Mouse (Mus musculus): ENCODE data around the gene Zfhx3. TPM values are rescaled to one million over a fixed set of nuclear protein-coding genes. Genes with fewer than 3 reads are reported as not detected.
A peak's percentile ranks its signal among the peaks of the same experiment; 100 is the strongest.

The Zfhx3 gene
- total and polyA plus RNA-seq, 3 experiments = 0.11 to 0.30 TPM; not detected in 1

DNA sequence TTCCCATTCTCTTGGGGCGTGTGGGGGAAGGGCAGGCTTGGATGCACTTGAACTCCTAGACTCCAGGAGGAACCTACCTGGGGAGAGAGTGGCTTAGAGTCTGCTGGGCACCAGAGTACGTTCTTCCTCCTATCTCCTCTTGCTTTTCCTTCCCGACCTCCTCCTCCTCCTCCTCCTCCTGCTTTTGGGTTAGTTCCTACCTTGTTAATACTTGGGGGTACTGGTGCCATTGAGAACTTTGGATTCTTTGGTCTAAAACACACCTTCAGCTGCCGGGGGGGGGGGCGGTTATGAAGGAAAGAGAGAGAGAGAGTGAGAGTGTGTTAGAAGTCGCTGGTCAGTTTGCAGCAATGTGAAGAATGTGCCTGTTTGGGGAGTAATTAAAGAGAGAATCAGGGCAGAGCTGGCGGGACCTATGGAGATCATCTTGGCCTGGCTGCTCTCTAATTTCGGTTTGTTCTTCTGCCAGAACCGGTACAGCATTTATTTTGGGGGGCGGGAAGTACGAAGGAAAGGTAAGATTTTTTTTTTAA is 773.0 kb downstream of the Zfhx3 start:
- Histone ChIP-seq H3K36me3 (replicated peaks) (no peaks in the 10 kb centered on the region), H3K4me1 (ENCODE audit: insufficient read depth, low read depth, low read length) (no peaks in the 10 kb centered on the region), H3K4me3 (ENCODE audit: low read depth, low read length) (peak overlapping the region; percentile 20; the same call in 1 of the 2 replicates), H3K27me3 (ENCODE audit: insufficient read depth, low read length) (no peaks in the 10 kb centered on the region), H3K9me3 (replicated peaks) (peaks cover 68% of the 10 kb centered on the region)
- TF ChIP-seq GATA2 (IDR thresholded peaks at IDR 0.05; ENCODE audit: borderline replicate concordance, low read depth, low read length) (no peak), POLR2AphosphoS5 (IDR thresholded peaks at IDR 0.05; ENCODE audit: insufficient replicate concordance, low read depth, low read length) (no peak), CTCF (IDR thresholded peaks at IDR 0.05; ENCODE audit: low read depth, low read length) (no peak), GATA1 (IDR thresholded peaks at IDR 0.05; ENCODE audit: borderline replicate concordance, low read length) (no peak), TAL1 (conservative IDR thresholded peaks at IDR 0.05; ENCODE audit: low read depth, low read length) (no peak)
- DNase-seq (ENCODE audit: low spot score) (no peak), ATAC-seq (ENCODE audit: extremely low read depth, insufficient number of reproducible peaks, low FRiP score, poor library complexity, severe bottlenecking) (no peak)

DNA sequence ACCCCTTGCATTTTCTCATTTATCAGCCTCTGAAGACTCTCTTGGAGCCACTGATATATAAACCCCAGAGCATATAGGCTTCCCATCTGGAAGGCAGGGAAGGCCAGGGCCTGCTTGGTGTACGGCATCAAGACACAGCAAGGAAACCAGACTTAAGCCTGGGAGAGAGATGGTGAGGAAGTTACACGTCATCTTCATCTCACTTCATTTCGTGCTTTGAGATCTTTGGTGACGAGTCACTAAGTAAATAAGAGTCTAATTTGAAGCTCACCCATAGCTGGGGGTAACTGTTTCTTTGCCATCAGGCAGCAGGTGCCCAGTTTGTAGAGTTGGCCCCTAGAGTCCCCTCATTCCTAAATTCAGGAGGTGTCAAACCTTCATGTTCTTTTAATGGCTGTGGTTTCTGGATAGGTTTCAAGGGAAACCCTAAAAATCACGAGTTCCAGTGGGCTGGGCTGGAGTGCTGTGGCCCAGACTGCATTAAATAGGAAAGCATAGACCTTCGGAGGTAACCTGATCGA is 773.9 kb downstream of the Zfhx3 start:
- H3K4me1 ChIP-seq (ENCODE audit: insufficient read depth, low read depth, low read length) = no peaks in the 10 kb centered on the region
- no peak overlapping the region for H3K4me3 ChIP-seq (ENCODE audit: low read depth, low read length)
- DNase-seq (ENCODE audit: low spot score) (no peak), ATAC-seq (ENCODE audit: extremely low read depth, insufficient number of reproducible peaks, low FRiP score, poor library complexity, severe bottlenecking) (no peak)
- peaks cover 72% of the 10 kb centered on the region for H3K9me3 ChIP-seq (replicated peaks)
- H3K36me3 ChIP-seq (replicated peaks) = no peaks in the 10 kb centered on the region
- TF ChIP-seq GATA1 (IDR thresholded peaks at IDR 0.05; ENCODE audit: borderline replicate concordance, low read length) = no peak
- TF ChIP-seq TAL1 (conservative IDR thresholded peaks at IDR 0.05; ENCODE audit: low read depth, low read length) = no peak
- no peak for TF ChIP-seq GATA2 (IDR thresholded peaks at IDR 0.05; ENCODE audit: borderline replicate concordance, low read depth, low read length)
- no peak for TF ChIP-seq CTCF (IDR thresholded peaks at IDR 0.05; ENCODE audit: low read depth, low read length)
- no peak for TF ChIP-seq POLR2AphosphoS5 (IDR thresholded peaks at IDR 0.05; ENCODE audit: insufficient replicate concordance, low read depth, low read length)
- H3K27me3 ChIP-seq (ENCODE audit: insufficient read depth, low read length) = no peaks in the 10 kb centered on the region

DNA sequence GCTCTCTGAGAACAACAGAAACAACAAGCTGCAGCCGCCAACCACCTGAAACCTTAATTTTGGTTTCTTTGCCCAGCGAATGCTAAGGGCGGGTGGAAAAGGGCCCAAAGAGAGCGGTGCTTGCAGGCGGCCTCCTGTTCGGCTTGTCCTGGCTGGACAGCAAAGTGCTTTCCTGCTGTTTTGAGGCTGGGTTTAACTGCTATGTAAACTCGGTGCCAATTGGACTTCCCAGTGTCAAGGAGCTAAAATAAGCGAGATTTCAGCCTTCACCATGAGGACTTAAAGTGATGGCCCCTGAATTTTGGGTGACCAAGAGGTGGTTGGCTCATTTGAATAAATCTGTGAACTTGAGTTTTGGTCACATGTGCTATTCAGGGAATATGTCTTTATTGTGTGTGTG is 775.1 kb downstream of the Zfhx3 start:
- no peak for DNase-seq (ENCODE audit: low spot score)
- no peak overlapping the region for H3K4me3 ChIP-seq (ENCODE audit: low read depth, low read length)
- H3K4me1 ChIP-seq (ENCODE audit: insufficient read depth, low read depth, low read length) = no peaks in the 10 kb centered on the region

DNA sequence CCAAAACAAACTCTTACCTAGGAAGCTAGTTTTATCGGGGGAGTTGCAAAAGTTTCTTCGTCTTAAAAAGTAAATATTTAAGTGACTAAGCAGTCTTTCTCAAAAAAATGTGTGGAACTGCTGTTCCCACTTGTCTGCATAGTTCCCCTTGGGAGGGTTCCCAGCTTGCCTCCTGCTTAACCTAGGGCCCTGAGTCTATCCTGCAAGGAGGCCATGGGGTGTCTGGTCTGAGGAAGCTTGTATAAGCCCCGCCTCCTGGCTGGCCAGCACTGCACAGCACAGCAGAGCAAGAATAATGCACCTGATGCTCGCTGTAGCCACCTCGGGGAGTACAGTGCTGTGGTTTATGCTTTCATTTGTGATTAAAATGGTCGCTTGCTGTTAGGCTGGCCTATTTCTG is 775.6 kb downstream of the Zfhx3 start:
- peaks cover 73% of the 10 kb centered on the region for H3K9me3 ChIP-seq (replicated peaks)
- no peak overlapping the region for H3K4me3 ChIP-seq (ENCODE audit: low read depth, low read length)
- TF ChIP-seq GATA2 (IDR thresholded peaks at IDR 0.05; ENCODE audit: borderline replicate concordance, low read depth, low read length) = no peak
- TF ChIP-seq POLR2AphosphoS5 (IDR thresholded peaks at IDR 0.05; ENCODE audit: insufficient replicate concordance, low read depth, low read length) = no peak
- no peak for TF ChIP-seq CTCF (IDR thresholded peaks at IDR 0.05; ENCODE audit: low read depth, low read length)
- TF ChIP-seq TAL1 (conservative IDR thresholded peaks at IDR 0.05; ENCODE audit: low read depth, low read length) = no peak
- no peak for TF ChIP-seq GATA1 (IDR thresholded peaks at IDR 0.05; ENCODE audit: borderline replicate concordance, low read length)
- peak; percentile 8; the same call in 1 of the 2 replicates for ATAC-seq (ENCODE audit: extremely low read depth, insufficient number of reproducible peaks, low FRiP score, poor library complexity, severe bottlenecking)
- no peak for DNase-seq (ENCODE audit: low spot score)
- H3K36me3 ChIP-seq (replicated peaks) = no peaks in the 10 kb centered on the region
- H3K27me3 ChIP-seq (ENCODE audit: insufficient read depth, low read length) = no peaks in the 10 kb centered on the region
- H3K4me1 ChIP-seq (ENCODE audit: insufficient read depth, low read depth, low read length) = no peaks in the 10 kb centered on the region

More for the DNA sequence above, 775.1 kb downstream of the Zfhx3 start:
- no peaks in the 10 kb centered on the region for H3K27me3 ChIP-seq (ENCODE audit: insufficient read depth, low read length)
- no peak for ATAC-seq (ENCODE audit: extremely low read depth, insufficient number of reproducible peaks, low FRiP score, poor library complexity, severe bottlenecking)
- no peak for TF ChIP-seq POLR2AphosphoS5 (IDR thresholded peaks at IDR 0.05; ENCODE audit: insufficient replicate concordance, low read depth, low read length)
- TF ChIP-seq TAL1 (conservative IDR thresholded peaks at IDR 0.05; ENCODE audit: low read depth, low read length) = no peak
- no peak for TF ChIP-seq GATA1 (IDR thresholded peaks at IDR 0.05; ENCODE audit: borderline replicate concordance, low read length)
- TF ChIP-seq CTCF (IDR thresholded peaks at IDR 0.05; ENCODE audit: low read depth, low read length) = no peak
- no peak for TF ChIP-seq GATA2 (IDR thresholded peaks at IDR 0.05; ENCODE audit: borderline replicate concordance, low read depth, low read length)
- no peaks in the 10 kb centered on the region for H3K36me3 ChIP-seq (replicated peaks)
- peaks cover 70% of the 10 kb centered on the region for H3K9me3 ChIP-seq (replicated peaks)

DNA sequence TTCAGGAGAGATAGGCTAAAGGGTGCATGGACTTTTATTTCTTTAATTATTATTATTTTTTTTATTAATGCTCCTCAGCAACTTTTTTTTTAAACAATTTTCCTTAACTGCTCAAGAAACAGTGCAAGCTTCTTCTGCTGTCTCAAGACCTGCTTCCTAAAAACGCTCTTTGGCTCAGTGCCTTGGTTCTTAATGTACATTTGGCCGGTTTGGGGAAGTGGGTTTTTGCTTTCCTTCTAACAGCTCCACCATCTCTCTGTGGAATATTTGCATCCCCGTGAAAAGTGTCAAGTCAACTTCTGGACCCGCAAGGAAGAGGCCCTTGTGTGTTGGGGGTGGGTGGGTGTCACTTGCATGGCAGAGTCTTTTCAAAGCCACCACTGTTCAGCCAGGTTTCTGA is 778.4 kb downstream of the Zfhx3 start:
- DNase-seq (ENCODE audit: low spot score) (no peak), ATAC-seq (ENCODE audit: extremely low read depth, insufficient number of reproducible peaks, low FRiP score, poor library complexity, severe bottlenecking) (no peak)
- Histone ChIP-seq H3K9me3 (replicated peaks) (peaks cover 71% of the 10 kb centered on the region), H3K4me1 (ENCODE audit: insufficient read depth, low read depth, low read length) (no peaks in the 10 kb centered on the region), H3K4me3 (ENCODE audit: low read depth, low read length) (no peak overlapping the region), H3K36me3 (replicated peaks) (no peaks in the 10 kb centered on the region), H3K27me3 (ENCODE audit: insufficient read depth, low read length) (no peaks in the 10 kb centered on the region)
- TF ChIP-seq POLR2AphosphoS5 (IDR thresholded peaks at IDR 0.05; ENCODE audit: insufficient replicate concordance, low read depth, low read length) (no peak), TAL1 (conservative IDR thresholded peaks at IDR 0.05; ENCODE audit: low read depth, low read length) (no peak), GATA1 (IDR thresholded peaks at IDR 0.05; ENCODE audit: borderline replicate concordance, low read length) (no peak), CTCF (IDR thresholded peaks at IDR 0.05; ENCODE audit: low read depth, low read length) (no peak), GATA2 (IDR thresholded peaks at IDR 0.05; ENCODE audit: borderline replicate concordance, low read depth, low read length) (no peak)

DNA sequence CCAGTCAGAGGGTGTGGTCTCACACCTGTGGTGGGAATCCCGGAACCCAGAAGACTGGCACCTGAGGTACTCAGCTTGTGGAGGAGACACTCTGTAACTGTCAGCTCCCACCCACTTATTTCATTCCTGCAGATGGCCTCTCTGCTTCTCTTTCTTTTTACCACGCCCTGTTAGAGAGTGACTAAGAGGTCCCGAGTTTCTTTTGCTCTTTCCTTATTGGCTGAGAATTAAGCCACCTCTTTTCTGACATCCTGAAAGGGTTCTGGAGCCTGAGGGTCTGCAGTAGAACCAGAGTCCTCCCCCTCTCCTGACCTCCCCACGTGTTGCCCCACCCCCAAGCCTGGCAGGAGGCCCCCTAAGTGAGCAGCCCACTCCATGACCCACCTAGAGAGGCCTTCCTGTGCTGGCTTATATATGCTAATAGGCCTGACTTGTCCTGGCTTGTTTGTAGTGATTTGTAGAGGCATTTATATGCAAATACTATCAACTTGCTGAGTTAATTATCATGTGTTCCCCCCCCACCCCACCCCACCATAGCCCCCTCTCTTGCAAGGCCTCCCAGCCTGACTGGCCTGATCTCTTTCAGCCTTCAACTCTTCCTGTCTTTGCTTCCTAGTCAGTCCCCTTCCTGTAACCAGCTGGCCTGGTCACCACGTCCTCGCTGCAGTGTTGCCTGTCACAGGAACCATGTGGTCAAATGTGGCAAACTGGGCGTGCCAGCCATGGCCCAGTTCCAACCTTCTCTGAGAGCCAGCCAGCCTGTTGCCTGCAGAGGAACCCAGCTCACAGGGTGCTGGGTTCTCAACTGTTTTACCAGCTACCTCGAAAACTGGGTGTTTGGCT is 780.4 kb downstream of the Zfhx3 start:
- H3K9me3 ChIP-seq (replicated peaks) = peaks cover 67% of the 10 kb centered on the region
- H3K4me3 ChIP-seq (ENCODE audit: low read depth, low read length) = no peak overlapping the region
- TF ChIP-seq POLR2AphosphoS5 (IDR thresholded peaks at IDR 0.05; ENCODE audit: insufficient replicate concordance, low read depth, low read length) (no peak), CTCF (IDR thresholded peaks at IDR 0.05; ENCODE audit: low read depth, low read length) (no peak), TAL1 (conservative IDR thresholded peaks at IDR 0.05; ENCODE audit: low read depth, low read length) (no peak), GATA2 (IDR thresholded peaks at IDR 0.05; ENCODE audit: borderline replicate concordance, low read depth, low read length) (no peak)
- H3K27me3 ChIP-seq (ENCODE audit: insufficient read depth, low read length) = no peaks in the 10 kb centered on the region
- no peak for DNase-seq (ENCODE audit: low spot score)
- H3K36me3 ChIP-seq (replicated peaks) = no peaks in the 10 kb centered on the region
- ATAC-seq (ENCODE audit: extremely low read depth, insufficient number of reproducible peaks, low FRiP score, poor library complexity, severe bottlenecking) = no peak
- no peaks in the 10 kb centered on the region for H3K4me1 ChIP-seq (ENCODE audit: insufficient read depth, low read depth, low read length)
